Mouse (Mus musculus): Measurements from ENCODE around the gene Crtac1.

Crtac1 gene

GRCm38 (mm10) chr19:42237602-42238340 lies 193.8 kb downstream of the Crtac1 start:
- no peak for DNase-seq (ENCODE audit: low spot score in 2 of 2)
